Mouse (Mus musculus) liver, adult 2 months (tissue): Measurements from ENCODE around the gene Umps. TPM values are rescaled to one million over a fixed set of nuclear protein-coding genes. Genes with fewer than 3 reads are reported as not detected.

ENCODE experiments used
- DNase-seq: peaks from one replicate; pipeline ENCODE4 v3.0.0-alpha.2; 2011; ENCODE audit warnings: low read depth, low spot score; ENCODE audit errors: extremely low read depth
- H3K27ac ChIP-seq: fragments of 200-500 bp; replicated peaks from 2 replicates; pipeline ENCODE4 v1.5.1; 2012; ENCODE audit warnings: low read depth, mild to moderate bottlenecking, control low read depth, inconsistent platforms, low read length; ENCODE audit not compliant: insufficient read depth
- H3K27me3 ChIP-seq: fragments of 200-500 bp; 2 replicates; pipeline ENCODE4 v1.6.1; 2012; ENCODE audit warnings: mild to moderate bottlenecking, moderate library complexity, low read length, inconsistent platforms; ENCODE audit not compliant: control insufficient read depth, insufficient read depth
- H3K36me3 ChIP-seq: fragments of 200-500 bp; 2 replicates; pipeline ENCODE4 v1.6.1; 2012; ENCODE audit warnings: low read length, inconsistent platforms; ENCODE audit not compliant: control insufficient read depth, insufficient read depth
- H3K4me1 ChIP-seq: fragments of 200-500 bp; 2 replicates; pipeline ENCODE4 v1.6.1; 2011; ENCODE audit warnings: low read length; ENCODE audit not compliant: control insufficient read depth, insufficient read depth
- H3K4me3 ChIP-seq: fragments of 200-500 bp; 2 replicates; pipeline ENCODE4 v1.5.1; 2011; ENCODE audit warnings: low read depth, mild to moderate bottlenecking, control low read depth, low read length, moderate library complexity; ENCODE audit not compliant: insufficient read depth
- H3K79me2 ChIP-seq: fragments of 200-500 bp; 2 replicates; pipeline ENCODE4 v1.6.1; 2012; ENCODE audit warnings: inconsistent platforms, mild to moderate bottlenecking, low read length, moderate library complexity; ENCODE audit not compliant: control insufficient read depth, insufficient read depth
- H3K9ac ChIP-seq: fragments of 200-500 bp; 2 replicates; pipeline ENCODE4 v1.6.1; 2012; ENCODE audit warnings: low read depth, mild to moderate bottlenecking, control low read depth, inconsistent platforms, low read length
- CTCF ChIP-seq: fragments of 200-500 bp; IDR thresholded peaks from 2 replicates; pipeline ENCODE4 v1.5.1; 2011; ENCODE audit warnings: low read depth, low read length, control low read depth
- POLR2A ChIP-seq: fragments of 200-500 bp; IDR thresholded peaks from 2 replicates; pipeline ENCODE4 v1.6.1; 2011; ENCODE audit warnings: low read length, control low read depth; ENCODE audit not compliant: insufficient read depth; ENCODE audit errors: extremely low read depth
- WGBS: fragments of 180-500 bp; shearing (Covaris S2); methylation state at CpG from one replicate; pipeline ENCODE4 v1.1.7; 2018; 5-methylcytosine and 5-hydroxymethylcytosine counted together
- polyA plus RNA-seq: library from polyadenylated mRNA; depleted of rRNA; stranded (reverse); fragments of >200 nt; gene quantifications from 2 replicates; pipeline ENCODE4 v1.2.3, GENCODE M21; 2012
- total RNA-seq: library from RNA; depleted of rRNA; stranded (reverse); fragments of >200 nt; gene quantifications from 2 replicates; pipeline ENCODE4 v1.2.3, GENCODE M21; 2014

Gene Umps
- total and polyA plus RNA-seq, 2 experiments = 12.9 to 26.5 TPM

DNA sequence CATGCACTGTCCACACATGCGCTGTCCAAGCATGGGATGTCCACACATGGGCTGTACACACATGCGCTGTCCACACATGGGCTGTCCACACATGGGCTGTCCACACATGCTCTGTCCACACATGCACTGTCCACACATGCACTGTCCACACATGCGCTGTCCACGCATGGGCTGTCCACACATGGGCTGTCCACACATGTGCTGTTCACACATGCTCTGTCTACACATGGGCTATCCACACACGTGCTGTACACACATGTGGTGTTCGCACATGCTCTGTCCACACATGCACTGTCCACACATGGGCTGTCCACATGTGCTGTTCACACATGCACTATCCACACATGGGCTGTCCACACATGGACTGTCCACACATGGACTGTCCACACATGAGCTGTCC lies 16.9 kb upstream of the Umps start:
- DNase-seq = no peak
- H3K9ac ChIP-seq = no peak overlapping the region
- H3K36me3 ChIP-seq = no peaks in the 10 kb centered on the region
- WGBS = 98% methylated on average over 6 of the region's 6 CpGs
- TF ChIP-seq POLR2A = no peak
- TF ChIP-seq CTCF = no peak
- no peaks in the 10 kb centered on the region for H3K27me3 ChIP-seq
- no peak overlapping the region for H3K27ac ChIP-seq
- H3K4me1 ChIP-seq = peaks cover 3% of the 10 kb centered on the region; the same call in 1 of the 2 replicates
- no peaks in the 10 kb centered on the region for H3K79me2 ChIP-seq
- H3K4me3 ChIP-seq = no peak overlapping the region

DNA sequence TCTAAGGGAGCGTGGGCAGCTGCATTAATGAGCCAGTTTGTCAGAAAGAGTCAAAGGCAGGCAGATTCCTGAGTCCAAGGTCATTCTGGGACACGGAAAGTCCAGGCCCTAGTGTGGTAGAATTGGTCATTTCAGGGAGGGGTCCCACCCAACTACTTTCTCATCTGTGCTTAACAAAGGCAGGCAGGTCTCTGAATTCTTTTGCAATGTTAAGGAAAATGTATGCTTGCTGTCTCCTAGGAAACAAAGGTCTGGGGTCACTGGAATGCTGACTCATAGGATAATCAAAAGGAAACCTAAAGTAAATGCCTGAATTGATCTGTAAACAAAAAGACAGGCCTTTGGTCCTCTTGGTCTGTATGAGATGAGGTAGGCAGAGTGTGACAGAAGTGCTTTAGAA lies 13.0 kb upstream of the Umps start:
- Histone ChIP-seq H3K79me2 (no peaks in the 10 kb centered on the region), H3K9ac (no peak overlapping the region), H3K4me1 (peaks cover 3% of the 10 kb centered on the region; the same call in 1 of the 2 replicates), H3K36me3 (no peaks in the 10 kb centered on the region), H3K4me3 (no peak overlapping the region), H3K27ac (no peak overlapping the region), H3K27me3 (no peaks in the 10 kb centered on the region)
- peak; percentile 35 for DNase-seq
- no peak for TF ChIP-seq CTCF
- TF ChIP-seq POLR2A = no peak
- WGBS = 36% methylated on average over 2 of the region's 2 CpGs

DNA sequence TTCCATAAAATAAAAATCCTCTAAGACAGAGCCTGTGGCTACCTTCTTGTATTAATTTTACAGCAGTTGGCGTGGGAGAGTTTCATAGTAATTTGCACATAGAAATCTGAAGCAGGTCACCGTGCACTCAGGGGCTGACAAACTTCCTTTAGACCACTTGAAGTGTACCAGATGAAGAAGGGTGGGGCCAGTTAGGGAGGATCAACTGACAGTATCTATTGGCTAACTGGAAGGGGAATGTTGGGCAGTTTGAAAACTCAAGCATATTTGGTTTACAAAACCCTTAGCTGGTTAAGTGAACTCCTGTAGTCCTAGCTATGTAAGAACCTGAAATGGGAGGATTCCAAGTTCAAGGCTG lies 424 bp upstream of the Umps start:
- H3K27ac ChIP-seq = no peak overlapping the region

DNA sequence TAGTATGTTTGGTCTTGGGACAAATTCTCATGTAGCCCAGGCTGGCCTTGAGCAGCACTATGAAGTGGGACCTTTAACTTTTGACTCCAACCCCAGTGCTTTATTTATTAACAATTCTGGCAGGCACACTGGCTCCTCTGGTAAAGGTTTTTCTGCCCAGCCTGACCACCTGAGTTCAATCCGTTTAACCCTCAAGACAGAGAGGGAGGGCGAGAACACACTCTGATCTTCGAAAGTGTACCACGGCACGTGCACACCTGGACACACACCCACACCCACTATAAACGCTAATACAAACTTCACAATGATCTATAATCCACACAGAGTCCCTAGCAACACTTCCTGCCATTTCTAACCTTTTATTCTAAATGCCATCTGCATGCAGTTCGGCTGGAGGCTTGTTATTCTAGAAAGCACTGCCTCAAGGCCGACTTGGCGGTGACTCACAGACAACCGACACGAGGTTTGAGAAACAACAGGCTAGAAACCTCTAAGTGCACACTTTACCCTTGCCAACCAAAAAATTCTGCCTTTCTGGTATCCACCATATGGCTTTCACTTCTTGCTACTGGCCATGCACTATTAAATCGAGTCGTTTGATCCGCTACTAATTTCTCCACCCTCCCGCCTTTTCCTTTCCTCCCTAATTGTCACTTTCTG lies 830 bp downstream of the Umps start:
- DNase-seq = peak; percentile 79
- peaks cover 7% of the 10 kb centered on the region; the same call in 1 of the 2 replicates for H3K79me2 ChIP-seq
- peaks cover 15% of the 10 kb centered on the region for H3K4me1 ChIP-seq
- H3K36me3 ChIP-seq = peaks cover 14% of the 10 kb centered on the region
- TF ChIP-seq POLR2A = no peak
- no peak for TF ChIP-seq CTCF
- H3K27me3 ChIP-seq = no peaks in the 10 kb centered on the region
- peak overlapping the region; percentile 75 for H3K9ac ChIP-seq
- H3K4me3 ChIP-seq = peak overlapping the region; percentile 80
- 4% methylated on average over 15 of the region's 15 CpGs for WGBS
- peak overlapping the region; percentile 76 for H3K27ac ChIP-seq

More for the DNA sequence above, 424 bp upstream of the Umps start:
- Histone ChIP-seq H3K79me2 (no peaks in the 10 kb centered on the region), H3K27me3 (no peaks in the 10 kb centered on the region), H3K36me3 (peaks cover 3% of the 10 kb centered on the region; the same call in 1 of the 2 replicates), H3K9ac (0 out of 2 replicates have a peak overlapping the region, but pooled peaks have one; percentile 17), H3K4me1 (peaks cover 15% of the 10 kb centered on the region), H3K4me3 (no peak overlapping the region; the same call in 1 of the 2 replicates)
- no peak for TF ChIP-seq CTCF
- no peak for TF ChIP-seq POLR2A
- 70% methylated on average over 2 of the region's 2 CpGs for WGBS
- DNase-seq = no peak

DNA sequence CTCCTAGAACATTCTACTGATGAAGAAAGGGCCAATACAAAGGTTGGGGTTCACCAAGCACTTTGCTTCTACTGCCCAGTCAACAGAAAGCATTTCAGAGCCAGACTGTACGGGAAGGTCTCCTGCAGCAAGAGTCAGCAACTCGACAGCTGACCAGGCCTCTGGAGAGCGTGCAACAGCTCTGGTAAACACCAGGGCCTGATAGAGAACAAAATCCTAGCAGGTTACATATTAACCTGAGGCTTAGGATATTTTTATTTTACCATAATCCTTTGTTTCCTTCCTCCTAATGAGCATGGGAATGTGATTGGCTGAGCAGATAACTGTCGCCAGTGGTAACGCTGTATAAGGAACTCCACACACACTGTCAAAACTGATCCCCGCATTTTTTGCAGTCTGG lies 3.3 kb downstream of the Umps start:
- no peak for TF ChIP-seq POLR2A
- TF ChIP-seq CTCF = no peak
- Histone ChIP-seq H3K79me2 (peaks cover 9% of the 10 kb centered on the region; the same call in 1 of the 2 replicates), H3K36me3 (peaks cover 28% of the 10 kb centered on the region), H3K4me1 (peaks cover 15% of the 10 kb centered on the region), H3K27me3 (no peaks in the 10 kb centered on the region), H3K9ac (no peak overlapping the region), H3K27ac (peak overlapping the region; percentile 41), H3K4me3 (no peak overlapping the region)
- DNase-seq = peak; percentile 98
- WGBS = 36% methylated on average over 6 of the region's 6 CpGs

DNA sequence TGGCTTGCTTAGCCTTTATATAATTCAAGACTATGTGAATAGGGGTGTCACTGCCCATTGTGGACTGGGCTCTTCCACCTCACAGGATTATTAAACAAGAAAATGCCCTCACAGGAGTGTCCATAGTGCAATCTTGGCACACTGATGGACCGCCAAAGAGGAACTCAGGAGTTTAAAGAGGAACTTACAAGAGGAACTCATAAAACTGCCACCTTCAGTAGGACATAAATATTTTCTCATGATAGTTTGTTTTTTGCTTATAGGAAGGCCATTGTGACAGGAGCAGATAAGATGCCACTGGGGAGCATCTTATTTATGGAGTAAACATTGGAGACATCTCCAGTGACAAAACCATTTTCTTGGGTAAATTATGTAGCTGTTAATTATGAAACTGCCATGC lies 12.0 kb downstream of the Umps start:
- DNase-seq = no peak
- TF ChIP-seq POLR2A (no peak), CTCF (no peak)
- Histone ChIP-seq H3K4me1 (peaks cover 7% of the 10 kb centered on the region), H3K27ac (no peak overlapping the region), H3K4me3 (no peak overlapping the region), H3K9ac (no peak overlapping the region), H3K79me2 (no peaks in the 10 kb centered on the region), H3K27me3 (no peaks in the 10 kb centered on the region), H3K36me3 (peaks cover 42% of the 10 kb centered on the region)
- 88% methylated on average over 1 of the region's 1 CpGs for WGBS
